Mouse (Mus musculus) urinary bladder, postnatal 25 days (tissue): Measurements from ENCODE around the gene Ywhae.

Experiments
- DNase-seq: peaks from one replicate; pipeline ENCODE4 v3.0.0; 2022; ENCODE audit warnings: low spot score

Gene Ywhae

GRCm38 (mm10) chr11:75737806-75738476 lies 5.3 kb downstream of the Ywhae start:
- DNase-seq, result no peak

GRCm38 (mm10) chr11:75738477-75738821 lies 5.8 kb downstream of the Ywhae start:
- no peak for DNase-seq

GRCm38 (mm10) chr11:75740204-75740603 lies 7.5 kb downstream of the Ywhae start:
- DNase-seq, result no peak

DNA sequence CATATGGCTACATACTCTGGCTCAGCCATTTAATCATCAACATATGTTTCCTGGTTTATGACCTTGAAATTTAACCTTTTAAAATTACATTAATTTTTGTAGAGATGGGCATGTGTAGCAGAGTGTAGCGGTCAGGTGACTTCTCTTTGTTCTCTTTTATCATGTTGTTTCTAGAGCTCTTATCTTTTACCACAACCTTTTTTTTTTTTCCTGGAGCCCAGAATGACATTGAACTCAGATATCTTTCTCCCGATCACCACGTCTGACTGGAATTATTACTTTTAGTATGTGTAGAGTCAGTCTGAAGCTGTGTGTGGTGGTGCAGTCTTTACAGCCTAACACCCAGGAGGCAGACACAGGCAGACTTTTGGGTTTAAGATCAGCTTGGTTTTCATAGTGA lies 8.9 kb downstream of the Ywhae start:
- no peak for DNase-seq

GRCm38 (mm10) chr11:75744761-75745160 lies 12.1 kb downstream of the Ywhae start:
- no peak for DNase-seq

DNA sequence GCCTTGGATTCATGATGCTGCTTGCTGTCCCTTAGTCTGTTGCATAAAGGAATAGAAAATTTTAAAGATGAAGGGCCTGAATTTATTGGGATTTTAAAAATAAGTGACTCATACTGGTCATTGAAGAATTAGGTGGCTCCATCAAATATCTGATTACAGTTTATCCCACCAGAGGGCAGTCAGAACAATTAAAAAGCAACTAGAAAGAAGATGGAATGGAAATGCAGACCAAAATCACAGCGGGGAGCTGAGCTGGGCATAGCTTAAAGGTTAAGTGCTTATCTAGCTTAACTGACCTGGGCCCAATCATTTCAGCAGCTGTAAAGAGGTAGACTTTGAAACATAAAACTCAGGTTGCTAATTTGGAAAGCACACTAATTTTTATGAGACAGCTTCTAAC lies 17.9 kb downstream of the Ywhae start:
- no peak for DNase-seq

DNA sequence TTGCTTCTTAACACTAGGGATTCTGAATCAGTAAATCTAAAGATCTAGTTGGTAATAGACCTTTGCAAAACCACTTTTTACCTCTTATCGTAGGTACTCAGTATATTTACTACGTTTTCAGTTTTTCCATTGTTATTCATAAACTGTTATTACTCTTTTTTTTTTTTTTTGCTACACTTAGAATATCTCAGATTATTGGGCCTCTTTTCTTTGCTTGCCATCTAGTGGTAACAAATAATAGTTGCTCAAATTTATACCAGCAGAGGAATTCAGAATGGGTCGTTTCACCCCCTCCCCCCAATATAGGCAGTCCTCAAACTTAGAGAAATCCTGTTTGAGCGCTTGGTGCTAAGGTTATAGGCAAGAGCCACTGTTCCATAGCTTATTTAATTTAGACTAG lies 18.4 kb downstream of the Ywhae start:
- no peak for DNase-seq

GRCm38 (mm10) chr11:75756687-75757086 lies 24.0 kb downstream of the Ywhae start:
- no peak for DNase-seq

- no peak for DNase-seq
Observed at GRCm38 (mm10) chr11:75758553-75758952, 25.9 kb downstream of the Ywhae start.

DNA sequence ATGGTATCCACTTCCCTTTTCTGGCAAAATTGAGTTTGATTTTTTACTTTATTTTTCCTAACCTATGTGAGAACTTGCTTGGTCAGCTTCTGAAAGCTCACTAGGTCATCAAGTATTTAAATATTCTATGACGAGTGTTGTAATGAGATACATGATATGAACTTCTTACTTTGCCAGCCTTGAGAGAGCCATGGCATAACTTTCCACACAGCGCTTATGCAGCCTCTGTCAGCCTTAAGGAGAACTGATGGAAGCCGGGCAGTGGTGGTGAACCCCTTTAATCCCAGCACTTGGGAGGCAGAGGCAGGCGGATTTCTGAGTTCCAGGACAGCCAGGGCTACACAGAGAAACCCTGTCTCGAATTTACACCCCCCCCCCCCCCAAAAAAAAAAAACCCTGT lies 28.1 kb downstream of the Ywhae start:
- no peak for DNase-seq

GRCm38 (mm10) chr11:75762708-75763107 lies 30.0 kb downstream of the Ywhae start:
- DNase-seq, result no peak

DNA sequence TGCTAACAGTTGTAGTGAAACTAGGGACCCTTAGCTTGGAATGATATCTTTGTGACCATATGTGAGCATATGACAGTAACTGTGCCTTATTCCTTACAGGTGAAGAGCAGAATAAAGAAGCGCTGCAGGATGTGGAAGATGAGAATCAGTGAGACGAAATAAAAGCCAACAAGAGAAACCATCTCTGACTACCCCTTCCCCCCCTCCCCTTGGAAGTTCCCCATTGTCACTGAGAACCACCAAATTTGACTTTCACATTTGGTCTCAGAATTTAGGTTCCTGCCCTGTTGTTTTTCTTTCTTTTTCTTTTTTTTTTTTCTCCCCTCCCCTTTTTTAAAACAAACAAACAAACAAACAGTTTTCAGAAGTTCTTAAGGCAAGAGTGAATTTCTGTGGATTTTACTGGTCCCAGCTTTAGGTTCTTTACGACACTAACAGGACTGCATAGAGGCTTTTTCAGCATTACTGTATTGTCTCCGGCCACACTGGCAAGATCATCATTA lies 31.9 kb downstream of the Ywhae start:
- no peak for DNase-seq

GRCm38 (mm10) chr11:75765161-75765560 lies 32.5 kb downstream of the Ywhae start:
- no peak for DNase-seq

- DNase-seq, result no peak
Observed at GRCm38 (mm10) chr11:75767014-75767413, 34.3 kb downstream of the Ywhae start.

DNA sequence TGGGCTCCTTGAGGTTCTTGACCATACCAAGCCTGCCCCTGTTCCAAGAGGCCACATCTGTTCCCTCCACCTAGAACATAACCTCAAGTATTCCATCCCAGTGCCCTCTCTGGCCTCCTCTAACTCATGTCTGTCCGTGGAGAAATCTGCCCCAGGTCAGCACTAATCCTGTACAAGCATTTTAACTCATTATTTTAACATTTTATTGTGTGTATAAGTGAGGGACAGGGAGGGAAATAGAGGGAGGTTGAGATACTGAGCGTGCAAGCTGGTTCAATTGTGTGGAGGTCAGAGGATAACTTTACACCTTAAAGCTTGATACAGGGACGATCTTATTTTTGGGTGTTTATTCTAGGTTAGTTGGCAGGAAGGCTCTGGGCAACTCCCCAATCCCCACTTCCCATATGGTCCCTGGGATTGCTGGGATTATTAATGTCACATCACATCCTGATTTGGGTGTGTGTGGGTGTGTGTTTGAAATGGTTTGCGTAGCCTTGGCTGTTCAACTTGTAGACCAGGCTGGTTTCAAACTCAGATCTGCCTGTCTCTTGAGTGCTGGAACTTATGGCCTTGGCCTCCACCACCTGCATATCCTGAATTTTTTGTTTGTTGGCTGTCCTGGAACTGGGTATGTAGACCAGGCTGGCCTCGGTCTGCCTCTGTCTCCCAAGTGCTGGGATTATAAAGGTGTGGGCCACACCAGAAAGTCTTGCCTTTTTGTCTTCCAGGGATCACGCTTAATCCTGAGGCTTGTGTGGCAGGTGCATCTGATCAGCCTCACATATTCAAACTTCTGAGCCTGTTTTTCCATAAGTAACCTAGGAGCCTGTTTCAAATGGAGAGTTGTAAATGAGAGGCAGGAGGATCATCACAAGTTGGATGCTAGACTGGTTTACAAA lies 35.7 kb downstream of the Ywhae start:
- no peak for DNase-seq

- peak; percentile 76 for DNase-seq
Observed at GRCm38 (mm10) chr11:75769206-75769605, 36.5 kb downstream of the Ywhae start.

- DNase-seq, result no peak
Observed at GRCm38 (mm10) chr11:75772562-75772961, 39.9 kb downstream of the Ywhae start.

DNA sequence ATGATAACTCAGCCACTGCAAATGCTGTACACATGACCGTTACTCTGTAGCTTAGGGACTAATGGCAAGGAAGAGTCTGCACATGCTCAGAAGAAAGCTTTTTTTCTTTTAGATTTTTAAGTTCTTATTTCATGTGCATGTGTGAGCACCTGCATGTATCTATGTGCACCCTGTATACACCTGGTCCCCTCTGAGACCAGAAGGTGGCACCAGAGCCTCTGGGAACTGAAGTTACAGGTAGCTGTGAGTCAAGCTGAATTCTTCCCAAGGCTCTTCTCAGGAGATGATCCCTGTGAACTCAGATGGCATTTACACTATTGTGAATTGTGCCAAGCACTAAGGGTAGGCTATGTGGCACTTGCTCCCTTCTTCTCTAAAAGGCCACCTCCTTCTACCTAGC lies 43.2 kb downstream of the Ywhae start:
- no peak for DNase-seq

- DNase-seq, result peak; percentile 49
Observed at GRCm38 (mm10) chr11:75781919-75782318, 49.2 kb downstream of the Ywhae start.

DNA sequence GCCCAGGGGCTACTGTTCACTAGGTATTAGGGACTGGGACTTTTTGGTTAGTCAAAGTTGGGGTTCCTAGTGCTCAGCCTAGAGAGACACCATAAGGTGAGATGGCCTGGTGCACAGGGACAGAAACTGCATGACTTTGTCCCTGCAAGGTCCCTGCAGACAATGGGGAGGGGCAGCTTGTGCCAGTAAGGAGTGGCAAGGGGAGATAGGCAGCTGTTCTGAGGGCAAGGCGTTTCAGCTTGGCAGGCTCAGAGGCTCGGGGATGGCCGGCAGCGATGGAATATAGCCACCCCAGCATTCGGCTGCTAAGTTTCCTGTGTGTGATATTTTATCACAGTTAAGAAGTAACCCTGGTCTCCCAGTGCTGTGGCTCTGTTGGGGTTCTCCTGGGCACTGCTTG lies 51.1 kb downstream of the Ywhae start:
- no peak for DNase-seq

- no peak for DNase-seq
Observed at GRCm38 (mm10) chr11:75785897-75786296, 53.2 kb downstream of the Ywhae start.

- no peak for DNase-seq
Observed at GRCm38 (mm10) chr11:75792535-75792934, 59.9 kb downstream of the Ywhae start.

DNA sequence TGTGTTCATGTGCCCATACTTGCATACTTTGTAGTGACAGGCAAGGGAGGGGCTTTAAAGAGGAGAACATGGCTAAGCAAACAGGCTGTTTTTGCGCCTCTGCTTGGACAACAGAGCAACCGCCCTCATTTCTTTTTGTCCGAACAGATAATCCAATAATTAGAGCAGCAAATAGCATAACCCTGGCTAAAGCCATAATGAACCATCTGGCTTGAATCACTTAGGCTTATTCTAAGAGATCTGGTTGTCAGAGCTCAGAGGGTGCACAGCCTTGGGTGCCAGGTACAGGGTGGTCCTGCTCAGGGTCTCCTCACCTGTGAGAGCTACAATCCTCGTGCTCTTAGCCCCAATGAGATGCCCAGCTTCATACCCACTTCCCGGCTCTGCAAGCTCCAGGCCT lies 60.7 kb downstream of the Ywhae start:
- no peak for DNase-seq
